Mouse (Mus musculus): Measurements from ENCODE around the gene Mapk6.

The Mapk6 gene

GRCm38 (mm10) chr9:75322099-75322885, 87.5 kb downstream of the Mapk6 start:
- DNase-seq (ENCODE audit: low read depth, low spot score), result no peak

GRCm38 (mm10) chr9:75319365-75319764, 90.4 kb downstream of the Mapk6 start:
- peak; percentile 21 for DNase-seq (ENCODE audit: low read depth, low spot score)

Data from forelimb bud, embryonic 11.5 days (tissue).